Mouse (Mus musculus): ENCODE results near the gene Clec4b1. TPM values are rescaled to one million over a fixed set of nuclear protein-coding genes. Genes with fewer than 3 reads are reported as not detected.
"Not testable (repeated sequence)": the region's sequence is repeated elsewhere in the genome, so short reads cannot be mapped to it uniquely, and the experiment has no call there.

Gene Clec4b1
- polyA plus RNA-seq (2012; rRNA removed), result 3.4 and 3.8 TPM in 2 replicates

DNA sequence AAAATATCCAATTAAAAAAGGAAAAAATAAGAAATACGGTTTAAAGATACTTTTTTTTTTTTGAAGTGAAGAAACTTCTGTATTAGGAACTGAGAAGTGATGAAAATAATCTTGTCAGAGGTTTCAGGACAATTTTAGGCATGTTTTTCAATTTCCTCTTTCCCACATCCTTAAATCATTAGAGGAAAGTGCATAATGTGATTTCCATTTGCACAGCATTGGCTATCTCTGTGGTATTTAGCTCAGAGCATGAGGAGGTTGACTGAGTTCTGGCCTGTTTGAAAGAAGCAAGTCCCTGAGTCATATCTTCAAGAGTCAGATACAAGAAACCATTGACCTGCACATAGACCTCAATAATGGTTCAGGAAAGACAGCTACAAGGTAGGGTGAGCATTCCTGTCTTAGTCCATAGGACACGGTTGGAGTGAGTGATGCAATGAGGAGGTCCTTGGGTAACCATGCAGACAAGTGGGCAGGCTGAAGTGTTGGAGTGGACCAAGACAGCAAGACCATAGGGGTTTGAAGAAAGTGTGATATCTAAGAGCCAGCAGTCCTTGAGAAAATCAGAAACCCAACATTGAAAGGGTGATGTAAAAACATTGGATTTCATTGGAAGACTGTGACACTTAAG is at the start of gene Clec4b1:
Gene Clec4b1 (plus strand): TSS at position 221 of the 631 bp plus-strand sequence.
- DNase-seq (ENCODE audit: low spot score), result no peak

- DNase-seq (ENCODE audit: low spot score), result not testable (repeated sequence)
Observed at GRCm38 (mm10) chr6:123004696-123005095, 45.1 kb upstream of the Clec4b1 start.

- no peak for DNase-seq (ENCODE audit: low spot score)
Observed at GRCm38 (mm10) chr6:123005591-123005990, 44.2 kb upstream of the Clec4b1 start.

GRCm38 (mm10) chr6:123095125-123095843 is 45.5 kb downstream of the Clec4b1 start:
- DNase-seq (ENCODE audit: low spot score), result no peak

DNA sequence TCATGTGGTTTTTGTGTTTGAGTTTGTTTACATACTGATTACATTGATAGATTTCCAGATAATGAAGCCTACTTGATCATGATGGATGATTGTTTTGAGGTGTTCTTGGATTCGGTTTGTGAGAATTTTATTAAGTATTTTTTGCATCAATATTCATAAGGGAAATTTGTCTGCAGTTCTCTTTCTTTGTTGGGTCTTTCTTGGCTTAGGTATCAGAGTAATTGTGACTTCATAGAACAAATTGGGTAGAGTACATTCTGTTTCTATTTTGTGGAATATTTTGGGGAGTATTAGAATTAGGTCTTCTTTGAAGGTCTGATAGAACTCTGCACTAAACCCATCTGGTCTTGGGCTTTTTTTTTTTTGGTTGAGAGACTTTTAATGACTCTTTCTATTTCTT is 56.4 kb downstream of the Clec4b1 start, which contains the start of gene Clec4a2:
Gene Clec4a2 (plus strand): TSS at position 301 of the 400 bp plus-strand sequence.
- not testable (repeated sequence) for DNase-seq (ENCODE audit: low spot score)

Other genes with a start within 250 kb of the Clec4b1 start
- gene Slc2a3, start 248.3 kb upstream of the Clec4b1 start, polyA plus RNA-seq (2012; rRNA removed), result 5.1 and 5.9 TPM in 2 replicates
- gene Foxj2, start 230.0 kb upstream of the Clec4b1 start, polyA plus RNA-seq (2012; rRNA removed), result 7.2 and 15.7 TPM in 2 replicates
- gene C3ar1, start 193.8 kb upstream of the Clec4b1 start, polyA plus RNA-seq (2012; rRNA removed), result 6.4 TPM in 2 replicates
- 25.5 and 33.1 TPM in 2 replicates for gene Necap1, start 175.5 kb upstream of the Clec4b1 start, polyA plus RNA-seq (2012; rRNA removed)
- gene Clec4a1, start 128.1 kb upstream of the Clec4b1 start, polyA plus RNA-seq (2012; rRNA removed), result 11.0 and 11.4 TPM in 2 replicates
- 5.0 and 5.4 TPM in 2 replicates for gene Clec4a3, start 97.4 kb upstream of the Clec4b1 start, polyA plus RNA-seq (2012; rRNA removed)
- gene Clec4a4, start 59.6 kb upstream of the Clec4b1 start, polyA plus RNA-seq (2012; rRNA removed), result 0.10 TPM in 1 of 2 replicates, not detected in the other
- gene Clec4a2, start 56.5 kb downstream of the Clec4b1 start, polyA plus RNA-seq (2012; rRNA removed), result 9.3 TPM in 2 replicates
- not detected in 2 replicates for gene Clec4b2, start 122.9 kb downstream of the Clec4b1 start, polyA plus RNA-seq (2012; rRNA removed)
- 3.9 and 5.2 TPM in 2 replicates for gene Clec4n, start 179.9 kb downstream of the Clec4b1 start, polyA plus RNA-seq (2012; rRNA removed)
- gene Clec4d, start 212.1 kb downstream of the Clec4b1 start, polyA plus RNA-seq (2012; rRNA removed), result 0.32 and 0.45 TPM in 2 replicates
- gene Clec4e, start 239.9 kb downstream of the Clec4b1 start, polyA plus RNA-seq (2012; rRNA removed), result 0.07 and 0.18 TPM in 2 replicates